Mouse (Mus musculus) C2C12 (cell line): ENCODE data around the gene Tesc.

Source experiments
- CEBPB ChIP-seq: IDR thresholded peaks from one replicate; pipeline ENCODE4 v1.6.1; 2011; ENCODE audit warnings: low read depth, mild to moderate bottlenecking, control low read depth, moderate library complexity
- CTCF ChIP-seq: IDR thresholded peaks from one replicate; pipeline ENCODE4 v1.5.1; 2011; ENCODE audit not compliant: control insufficient read depth, insufficient read depth, insufficient read length
- FOSL1 ChIP-seq: IDR thresholded peaks from one replicate; pipeline ENCODE4 v1.8.0; 2011; ENCODE audit warnings: mild to moderate bottlenecking, low read length; ENCODE audit not compliant: poor library complexity, insufficient read depth, severe bottlenecking
- MAX ChIP-seq: IDR thresholded peaks from one replicate; pipeline ENCODE4 v1.6.1; 2011; ENCODE audit warnings: mild to moderate bottlenecking, control low read depth
- MYOD1 ChIP-seq: IDR thresholded peaks from one replicate; pipeline ENCODE4 v1.6.1; 2011; ENCODE audit warnings: low read depth; ENCODE audit not compliant: control insufficient read depth, insufficient read length
- MYOG ChIP-seq: IDR thresholded peaks from one replicate; pipeline ENCODE4 v1.6.1; 2011; ENCODE audit not compliant: control insufficient read depth, insufficient read length; ENCODE audit errors: extremely low read depth
- USF1 ChIP-seq: IDR thresholded peaks from one replicate; pipeline ENCODE4 v1.6.1; 2011; ENCODE audit warnings: low read depth, mild to moderate bottlenecking, control low read depth, moderate library complexity

DNA sequence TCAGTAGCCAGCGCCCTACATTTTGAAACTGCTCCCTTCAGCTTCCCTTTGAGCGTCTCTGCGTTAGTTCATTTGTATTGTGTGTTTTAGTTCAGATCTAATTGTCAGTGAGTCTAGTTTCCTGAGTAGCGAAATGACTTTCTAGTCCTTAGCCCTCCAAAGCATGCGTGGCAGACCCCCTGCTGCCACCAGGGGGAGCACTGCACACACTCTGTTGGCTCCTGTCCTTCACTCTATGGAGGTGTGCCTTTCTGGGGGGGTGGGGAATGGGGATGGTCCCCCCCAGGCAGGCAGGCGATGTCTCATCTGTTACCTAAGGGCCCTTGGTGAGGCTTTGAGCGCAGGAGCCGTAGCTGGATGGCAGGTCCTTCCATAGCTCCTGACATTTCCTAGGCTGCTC, 22.9 kb upstream of the Tesc start:
- TF ChIP-seq CTCF (peak; percentile 79), MYOG (no peak), MAX (no peak), MYOD1 (no peak), USF1 (no peak), CEBPB (no peak), FOSL1 (no peak)
